Mouse (Mus musculus): ENCODE data around the gene A630095N17Rik.

DNA sequence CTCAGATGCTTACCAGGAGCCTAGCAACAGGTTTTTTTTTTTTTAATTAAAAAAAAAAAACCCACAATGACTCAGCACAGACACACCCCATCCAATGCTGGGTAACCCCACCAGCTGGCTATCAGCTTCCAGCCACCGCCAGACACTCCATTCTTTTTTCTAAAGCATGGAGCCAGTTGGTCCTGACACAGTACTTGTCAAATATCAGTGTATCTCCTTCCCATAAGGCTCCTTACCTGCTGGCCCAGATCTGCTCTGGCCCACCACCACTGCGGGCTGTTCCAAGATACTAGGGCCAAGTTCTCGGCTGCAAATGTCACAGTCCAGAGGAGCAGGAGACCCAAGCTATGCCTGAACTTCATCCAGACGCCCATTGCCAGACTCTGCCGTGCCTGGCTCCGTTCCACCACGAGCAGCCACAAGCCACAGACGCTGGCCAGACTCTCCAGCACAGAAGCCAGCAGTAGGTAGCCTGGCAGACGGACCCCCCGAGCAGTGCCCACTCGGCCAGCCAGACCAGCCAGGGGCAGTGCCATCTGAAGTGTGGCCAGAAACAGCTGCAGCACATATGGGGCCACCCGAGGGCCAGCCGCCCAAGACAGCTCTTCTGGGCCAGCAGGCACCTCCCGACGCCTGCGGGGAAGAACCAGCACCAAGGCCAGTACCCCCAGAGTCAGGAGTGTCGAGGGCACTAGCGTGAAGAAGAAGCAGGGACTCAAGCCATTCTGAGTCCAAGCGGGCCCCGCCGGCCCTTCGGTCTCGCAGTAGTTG lies 52.4 kb downstream of the A630095N17Rik start:
- TF ChIP-seq CTCF (IDR thresholded peaks at IDR 0.05; ENCODE audit: borderline replicate concordance, extremely low read depth, insufficient read depth, insufficient read length), result no peak
- TF ChIP-seq POLR2A (IDR thresholded peaks at IDR 0.05; ENCODE audit: borderline replicate concordance, extremely low read depth, insufficient read depth, insufficient read length, poor library complexity, severe bottlenecking), result no peak
